Mouse (Mus musculus): ENCODE measurements around the gene Kifc3. TPM values are rescaled to one million over a fixed set of nuclear protein-coding genes. Genes with fewer than 3 reads are reported as not detected.

Gene Kifc3
- polyA plus RNA-seq, 1 experiment from 2014 or later = 5.2 TPM

- DNase-seq (ENCODE audit: low spot score) = no peak
- Histone ChIP-seq H3K4me1 (replicated peaks; ENCODE audit: control insufficient read depth, insufficient read depth, low read length) (no peaks in the 10 kb centered on the region), H3K4me2 (replicated peaks; ENCODE audit: low read depth, low read length) (no peak overlapping the region), H3K36me3 (ENCODE audit: control insufficient read depth, insufficient read depth, low read length) (no peaks in the 10 kb centered on the region), H3K9ac (ENCODE audit: low read depth, low read length) (no peak overlapping the region), H3K27me3 (ENCODE audit: control insufficient read depth, insufficient read depth, low read length) (no peaks in the 10 kb centered on the region), H3K27ac (ENCODE audit: low read depth, low read length) (no peak overlapping the region), H3K9me3 (ENCODE audit: control insufficient read depth, low read length) (no peaks in the 10 kb centered on the region), H3K4me3 (ENCODE audit: low read depth, low read length) (no peak overlapping the region)
- 71% methylated on average over 5 of the region's 5 CpGs for WGBS
- ATAC-seq (ENCODE audit: low FRiP score) = no peak
Observed at GRCm38 (mm10) chr8:95187579-95187978, 15.0 kb downstream of the Kifc3 start.

- H3K9me3 ChIP-seq (ENCODE audit: control insufficient read depth, low read length) = no peaks in the 10 kb centered on the region
- no peak for DNase-seq (ENCODE audit: low spot score)
Observed at GRCm38 (mm10) chr8:95185891-95186513, 16.6 kb downstream of the Kifc3 start.

DNA sequence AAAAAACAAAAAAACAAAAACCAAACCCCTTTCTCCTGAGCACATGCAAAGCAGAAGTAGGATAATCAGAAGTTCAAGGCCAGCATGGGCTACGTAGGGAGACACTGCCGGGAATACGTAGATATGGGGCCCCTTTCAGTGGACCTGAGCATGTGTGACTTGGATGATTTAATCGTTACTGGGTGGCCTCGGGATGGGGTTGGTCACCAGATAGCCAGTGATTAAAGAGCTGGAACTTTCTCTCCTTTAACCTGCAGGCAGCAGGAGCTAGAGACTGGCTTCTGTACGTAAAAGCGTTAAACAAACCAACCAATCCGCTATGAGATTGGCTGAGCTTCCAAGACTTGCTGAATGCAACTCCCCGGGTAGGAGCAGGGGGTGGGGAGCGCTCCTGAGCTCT is 17.5 kb downstream of the Kifc3 start:
- no peak for ATAC-seq (ENCODE audit: low FRiP score)
- H3K4me3 ChIP-seq (ENCODE audit: low read depth, low read length) = no peak overlapping the region
- DNase-seq (ENCODE audit: low spot score) = no peak
- no peak overlapping the region for H3K4me2 ChIP-seq (replicated peaks; ENCODE audit: low read depth, low read length)
- 45% methylated on average over 10 of the region's 10 CpGs for WGBS
- no peak overlapping the region for H3K9ac ChIP-seq (ENCODE audit: low read depth, low read length)
- H3K36me3 ChIP-seq (ENCODE audit: control insufficient read depth, insufficient read depth, low read length) = no peaks in the 10 kb centered on the region
- no peaks in the 10 kb centered on the region for H3K27me3 ChIP-seq (ENCODE audit: control insufficient read depth, insufficient read depth, low read length)
- no peaks in the 10 kb centered on the region for H3K9me3 ChIP-seq (ENCODE audit: control insufficient read depth, low read length)
- no peaks in the 10 kb centered on the region for H3K4me1 ChIP-seq (replicated peaks; ENCODE audit: control insufficient read depth, insufficient read depth, low read length)
- no peak overlapping the region for H3K27ac ChIP-seq (ENCODE audit: low read depth, low read length)

More at GRCm38 (mm10) chr8:95185891-95186513, 16.6 kb downstream of the Kifc3 start:
- H3K4me2 ChIP-seq (replicated peaks; ENCODE audit: low read depth, low read length) = no peak overlapping the region
- WGBS = 74% methylated on average over 7 of the region's 7 CpGs
- H3K4me1 ChIP-seq (replicated peaks; ENCODE audit: control insufficient read depth, insufficient read depth, low read length) = no peaks in the 10 kb centered on the region
- H3K36me3 ChIP-seq (ENCODE audit: control insufficient read depth, insufficient read depth, low read length) = no peaks in the 10 kb centered on the region
- ATAC-seq (ENCODE audit: low FRiP score) = no peak
- H3K9ac ChIP-seq (ENCODE audit: low read depth, low read length) = no peak overlapping the region
- no peak overlapping the region for H3K27ac ChIP-seq (ENCODE audit: low read depth, low read length)
- no peak overlapping the region for H3K4me3 ChIP-seq (ENCODE audit: low read depth, low read length)
- no peaks in the 10 kb centered on the region for H3K27me3 ChIP-seq (ENCODE audit: control insufficient read depth, insufficient read depth, low read length)

GRCm38 (mm10) chr8:95184171-95184570 is 18.4 kb downstream of the Kifc3 start:
- DNase-seq (ENCODE audit: low spot score) (no peak), ATAC-seq (ENCODE audit: low FRiP score) (no peak)
- H3K36me3 ChIP-seq (ENCODE audit: control insufficient read depth, insufficient read depth, low read length) = no peaks in the 10 kb centered on the region
- no peaks in the 10 kb centered on the region for H3K4me1 ChIP-seq (replicated peaks; ENCODE audit: control insufficient read depth, insufficient read depth, low read length)
- H3K9me3 ChIP-seq (ENCODE audit: control insufficient read depth, low read length) = no peaks in the 10 kb centered on the region
- H3K9ac ChIP-seq (ENCODE audit: low read depth, low read length) = no peak overlapping the region
- WGBS = 87% methylated on average over 12 of the region's 12 CpGs
- no peak overlapping the region for H3K4me2 ChIP-seq (replicated peaks; ENCODE audit: low read depth, low read length)
- no peaks in the 10 kb centered on the region for H3K27me3 ChIP-seq (ENCODE audit: control insufficient read depth, insufficient read depth, low read length)
- H3K27ac ChIP-seq (ENCODE audit: low read depth, low read length) = no peak overlapping the region
- H3K4me3 ChIP-seq (ENCODE audit: low read depth, low read length) = no peak overlapping the region

DNA sequence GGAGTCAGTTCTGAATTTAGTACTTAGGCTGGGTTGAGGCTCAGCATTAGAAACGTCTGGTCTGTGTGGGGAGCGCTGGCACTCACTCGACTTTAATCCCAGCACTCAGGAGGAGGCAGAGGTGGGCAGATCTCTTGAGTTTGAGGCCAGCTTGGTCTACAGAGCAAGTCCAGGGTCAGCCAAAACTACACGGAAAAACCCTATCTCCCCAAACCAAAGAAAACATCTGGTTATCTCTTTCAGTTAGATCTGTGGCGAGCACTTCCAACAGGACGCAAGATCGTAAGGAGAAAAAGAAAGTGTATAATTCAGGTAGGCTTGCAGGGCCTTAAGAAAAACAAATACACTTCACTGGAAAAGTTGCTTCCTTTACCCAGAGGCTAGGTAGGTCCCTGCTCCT is 20.8 kb downstream of the Kifc3 start:
- no peaks in the 10 kb centered on the region for H3K36me3 ChIP-seq (ENCODE audit: control insufficient read depth, insufficient read depth, low read length)
- ATAC-seq (ENCODE audit: low FRiP score) (no peak), DNase-seq (ENCODE audit: low spot score) (no peak)
- H3K9ac ChIP-seq (ENCODE audit: low read depth, low read length) = no peak overlapping the region
- H3K9me3 ChIP-seq (ENCODE audit: control insufficient read depth, low read length) = no peaks in the 10 kb centered on the region
- no peak overlapping the region for H3K4me3 ChIP-seq (ENCODE audit: low read depth, low read length)
- H3K27me3 ChIP-seq (ENCODE audit: control insufficient read depth, insufficient read depth, low read length) = no peaks in the 10 kb centered on the region
- 74% methylated on average over 7 of the region's 7 CpGs for WGBS
- no peaks in the 10 kb centered on the region for H3K4me1 ChIP-seq (replicated peaks; ENCODE audit: control insufficient read depth, insufficient read depth, low read length)
- H3K27ac ChIP-seq (ENCODE audit: low read depth, low read length) = no peak overlapping the region
- H3K4me2 ChIP-seq (replicated peaks; ENCODE audit: low read depth, low read length) = no peak overlapping the region

DNA sequence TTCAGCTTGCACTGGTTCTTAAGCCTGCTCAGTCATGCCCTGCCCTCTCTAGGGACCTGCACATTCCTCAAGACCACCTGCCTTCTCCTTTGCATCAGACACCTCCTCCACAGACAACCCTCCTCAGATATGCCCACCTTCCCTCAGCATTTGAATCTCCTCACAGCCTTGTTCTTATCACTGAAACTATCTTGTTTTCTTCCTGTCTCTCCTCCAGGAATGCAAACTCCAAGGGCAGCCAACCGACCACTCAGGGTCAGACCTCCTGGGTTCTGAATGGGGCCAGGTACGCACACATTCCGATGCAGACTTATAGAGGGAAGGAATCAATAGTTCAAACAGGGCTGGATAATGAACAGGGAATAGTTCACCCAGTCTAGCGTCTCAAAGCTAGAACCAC is 24.4 kb downstream of the Kifc3 start:
- WGBS = 71% methylated on average over 4 of the region's 4 CpGs
- Histone ChIP-seq H3K36me3 (ENCODE audit: control insufficient read depth, insufficient read depth, low read length) (no peaks in the 10 kb centered on the region), H3K9ac (ENCODE audit: low read depth, low read length) (no peak overlapping the region), H3K4me1 (replicated peaks; ENCODE audit: control insufficient read depth, insufficient read depth, low read length) (no peaks in the 10 kb centered on the region), H3K4me3 (ENCODE audit: low read depth, low read length) (no peak overlapping the region), H3K27ac (ENCODE audit: low read depth, low read length) (no peak overlapping the region), H3K27me3 (ENCODE audit: control insufficient read depth, insufficient read depth, low read length) (no peaks in the 10 kb centered on the region), H3K9me3 (ENCODE audit: control insufficient read depth, low read length) (no peaks in the 10 kb centered on the region), H3K4me2 (replicated peaks; ENCODE audit: low read depth, low read length) (no peak overlapping the region)
- ATAC-seq (ENCODE audit: low FRiP score) (no peak), DNase-seq (ENCODE audit: low spot score) (no peak)

- WGBS = 89% methylated on average over 6 of the region's 6 CpGs
- Histone ChIP-seq H3K27ac (ENCODE audit: low read depth, low read length) (no peak overlapping the region), H3K4me2 (replicated peaks; ENCODE audit: low read depth, low read length) (no peak overlapping the region), H3K4me1 (replicated peaks; ENCODE audit: control insufficient read depth, insufficient read depth, low read length) (no peaks in the 10 kb centered on the region), H3K27me3 (ENCODE audit: control insufficient read depth, insufficient read depth, low read length) (no peaks in the 10 kb centered on the region), H3K9me3 (ENCODE audit: control insufficient read depth, low read length) (no peaks in the 10 kb centered on the region), H3K9ac (ENCODE audit: low read depth, low read length) (no peak overlapping the region), H3K36me3 (ENCODE audit: control insufficient read depth, insufficient read depth, low read length) (no peaks in the 10 kb centered on the region), H3K4me3 (ENCODE audit: low read depth, low read length) (no peak overlapping the region)
- no peak for DNase-seq (ENCODE audit: low spot score)
- ATAC-seq (ENCODE audit: low FRiP score) = no peak
Observed at GRCm38 (mm10) chr8:95176985-95177384, 25.6 kb downstream of the Kifc3 start.

- no peak overlapping the region for H3K4me3 ChIP-seq (ENCODE audit: low read depth, low read length)
- ATAC-seq (ENCODE audit: low FRiP score) (peak; percentile 88), DNase-seq (ENCODE audit: low spot score) (peak; percentile 59)
- no peaks in the 10 kb centered on the region for H3K9me3 ChIP-seq (ENCODE audit: control insufficient read depth, low read length)
- H3K27me3 ChIP-seq (ENCODE audit: control insufficient read depth, insufficient read depth, low read length) = no peaks in the 10 kb centered on the region
- WGBS = 56% methylated on average over 18 of the region's 18 CpGs
- no peaks in the 10 kb centered on the region for H3K4me1 ChIP-seq (replicated peaks; ENCODE audit: control insufficient read depth, insufficient read depth, low read length)
- H3K27ac ChIP-seq (ENCODE audit: low read depth, low read length) = peak overlapping the region; percentile 62
- H3K36me3 ChIP-seq (ENCODE audit: control insufficient read depth, insufficient read depth, low read length) = no peaks in the 10 kb centered on the region
- no peak overlapping the region for H3K4me2 ChIP-seq (replicated peaks; ENCODE audit: low read depth, low read length)
- peak overlapping the region; percentile 42; the same call in 1 of the 2 replicates for H3K9ac ChIP-seq (ENCODE audit: low read depth, low read length)
Observed at GRCm38 (mm10) chr8:95175808-95176207, 26.8 kb downstream of the Kifc3 start.

DNA sequence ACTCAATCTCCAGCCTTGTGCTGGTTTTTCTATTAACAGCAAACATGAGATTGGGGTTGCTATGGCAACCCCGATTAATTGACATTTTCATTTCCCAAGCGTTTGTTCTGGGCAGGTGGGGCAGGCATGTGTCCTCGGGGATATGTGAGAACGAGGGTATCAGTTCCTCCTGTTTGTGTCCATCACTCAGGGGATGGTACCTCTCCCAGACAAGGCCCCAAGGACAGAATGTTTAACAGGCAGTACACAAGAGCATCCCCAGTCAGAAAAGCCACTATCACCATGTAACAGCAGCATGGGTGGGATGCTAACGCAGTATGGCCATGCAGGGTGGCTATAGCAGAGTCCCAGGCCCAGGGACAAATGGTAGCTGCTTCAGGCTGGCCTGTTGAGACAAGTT is 27.3 kb downstream of the Kifc3 start:
- DNase-seq (ENCODE audit: low spot score) (peak; percentile 49), ATAC-seq (ENCODE audit: low FRiP score) (peak; percentile 57; the same call in 1 of the 2 replicates)
- H3K4me2 ChIP-seq (replicated peaks; ENCODE audit: low read depth, low read length) = no peak overlapping the region
- H3K9ac ChIP-seq (ENCODE audit: low read depth, low read length) = no peak overlapping the region
- H3K36me3 ChIP-seq (ENCODE audit: control insufficient read depth, insufficient read depth, low read length) = no peaks in the 10 kb centered on the region
- no peaks in the 10 kb centered on the region for H3K9me3 ChIP-seq (ENCODE audit: control insufficient read depth, low read length)
- no peaks in the 10 kb centered on the region for H3K4me1 ChIP-seq (replicated peaks; ENCODE audit: control insufficient read depth, insufficient read depth, low read length)
- H3K27me3 ChIP-seq (ENCODE audit: control insufficient read depth, insufficient read depth, low read length) = no peaks in the 10 kb centered on the region
- 55% methylated on average over 5 of the region's 5 CpGs for WGBS
- peak overlapping the region; percentile 62 for H3K27ac ChIP-seq (ENCODE audit: low read depth, low read length)
- no peak overlapping the region for H3K4me3 ChIP-seq (ENCODE audit: low read depth, low read length)

Measured in hindbrain, embryonic 11.5 days (tissue).